Mouse (Mus musculus): ENCODE data around the gene Asb17. TPM values are rescaled to one million over a fixed set of nuclear protein-coding genes. Genes with fewer than 3 reads are reported as not detected.
"Not testable (repeated sequence)": the region's sequence is repeated elsewhere in the genome, so short reads cannot be mapped to it uniquely, and the experiment has no call there.

Asb17 gene
- polyA plus RNA-seq, 1 experiment from 2014 or later = not detected

- 92% methylated on average over 9 of the region's 9 CpGs for WGBS (ENCODE audit: missing documents)
- Histone ChIP-seq H3K79me2 (ENCODE audit: inconsistent target) (no peaks in the 10 kb centered on the region), H3K27ac (no peak overlapping the region), H3K36me3 (ENCODE audit: inconsistent target) (no peaks in the 10 kb centered on the region), H3K4me3 (ENCODE audit: inconsistent target) (no peak overlapping the region)
These were observed 24.6 kb upstream of the Asb17 start for GRCm38 (mm10) chr3:153819438-153819837.

- no peak overlapping the region for H3K4me3 ChIP-seq (ENCODE audit: inconsistent target)
- WGBS (ENCODE audit: missing documents) = 48% methylated on average over 11 of the region's 11 CpGs
- H3K79me2 ChIP-seq (ENCODE audit: inconsistent target) = no peaks in the 10 kb centered on the region
- no peaks in the 10 kb centered on the region for H3K36me3 ChIP-seq (ENCODE audit: inconsistent target)
- no peak overlapping the region for H3K27ac ChIP-seq
These were observed 20.1 kb upstream of the Asb17 start for GRCm38 (mm10) chr3:153823671-153824515.

GRCm38 (mm10) chr3:153825197-153825596 lies 18.8 kb upstream of the Asb17 start:
- no peaks in the 10 kb centered on the region for H3K79me2 ChIP-seq (ENCODE audit: inconsistent target)
- no peak overlapping the region for H3K4me3 ChIP-seq (ENCODE audit: inconsistent target)
- WGBS (ENCODE audit: missing documents) = 75% methylated on average over 8 of the region's 10 CpGs
- no peaks in the 10 kb centered on the region for H3K36me3 ChIP-seq (ENCODE audit: inconsistent target)
- no peak overlapping the region for H3K27ac ChIP-seq

- Histone ChIP-seq H3K27ac (no peak overlapping the region), H3K36me3 (ENCODE audit: inconsistent target) (no peaks in the 10 kb centered on the region), H3K79me2 (ENCODE audit: inconsistent target) (no peaks in the 10 kb centered on the region), H3K4me3 (ENCODE audit: inconsistent target) (no peak overlapping the region)
- 68% methylated on average over 6 of the region's 6 CpGs for WGBS (ENCODE audit: missing documents)
These were observed 17.4 kb upstream of the Asb17 start for GRCm38 (mm10) chr3:153826616-153827015.

- H3K4me3 ChIP-seq (ENCODE audit: inconsistent target); H3K27ac ChIP-seq; H3K79me2 ChIP-seq (ENCODE audit: inconsistent target); H3K36me3 ChIP-seq (ENCODE audit: inconsistent target): not testable (repeated sequence)
- 80% methylated on average over 3 of the region's 3 CpGs for WGBS (ENCODE audit: missing documents)
These were observed 14.2 kb upstream of the Asb17 start for GRCm38 (mm10) chr3:153829788-153830187.

- H3K27ac ChIP-seq = no peak overlapping the region
- H3K79me2 ChIP-seq (ENCODE audit: inconsistent target) = no peaks in the 10 kb centered on the region
- WGBS (ENCODE audit: missing documents) = 44% methylated on average over 11 of the region's 11 CpGs
- H3K4me3 ChIP-seq (ENCODE audit: inconsistent target) = no peak overlapping the region
- no peaks in the 10 kb centered on the region for H3K36me3 ChIP-seq (ENCODE audit: inconsistent target)
These were observed 12.8 kb upstream of the Asb17 start for GRCm38 (mm10) chr3:153831014-153831872.

GRCm38 (mm10) chr3:153831873-153832653 lies 11.9 kb upstream of the Asb17 start:
- Histone ChIP-seq H3K4me3 (ENCODE audit: inconsistent target) (no peak overlapping the region), H3K27ac (no peak overlapping the region)

GRCm38 (mm10) chr3:153832654-153832945 lies 11.4 kb upstream of the Asb17 start:
- Histone ChIP-seq H3K79me2 (ENCODE audit: inconsistent target) (no peaks in the 10 kb centered on the region), H3K27ac (no peak overlapping the region), H3K4me3 (ENCODE audit: inconsistent target) (no peak overlapping the region), H3K36me3 (ENCODE audit: inconsistent target) (no peaks in the 10 kb centered on the region)
- 92% methylated on average over 6 of the region's 6 CpGs for WGBS (ENCODE audit: missing documents)

More at GRCm38 (mm10) chr3:153831873-153832653, 11.9 kb upstream of the Asb17 start:
- 91% methylated on average over 4 of the region's 4 CpGs for WGBS (ENCODE audit: missing documents)
- no peaks in the 10 kb centered on the region for H3K36me3 ChIP-seq (ENCODE audit: inconsistent target)
- H3K79me2 ChIP-seq (ENCODE audit: inconsistent target) = no peaks in the 10 kb centered on the region

- Histone ChIP-seq H3K27ac (no peak overlapping the region), H3K36me3 (ENCODE audit: inconsistent target) (no peaks in the 10 kb centered on the region), H3K4me3 (ENCODE audit: inconsistent target) (no peak overlapping the region), H3K79me2 (ENCODE audit: inconsistent target) (no peaks in the 10 kb centered on the region)
- 89% methylated on average over 4 of the region's 4 CpGs for WGBS (ENCODE audit: missing documents)
These were observed 9.9 kb upstream of the Asb17 start for GRCm38 (mm10) chr3:153834071-153834470.

- WGBS (ENCODE audit: missing documents) = 67% methylated on average over 7 of the region's 7 CpGs
- Histone ChIP-seq H3K27ac (no peak overlapping the region), H3K4me3 (ENCODE audit: inconsistent target) (no peak overlapping the region), H3K36me3 (ENCODE audit: inconsistent target) (no peaks in the 10 kb centered on the region), H3K79me2 (ENCODE audit: inconsistent target) (no peaks in the 10 kb centered on the region)
These were observed 8.4 kb upstream of the Asb17 start for GRCm38 (mm10) chr3:153835455-153836086.

- WGBS (ENCODE audit: missing documents) = 90% methylated on average over 3 of the region's 3 CpGs
- no peak overlapping the region for H3K4me3 ChIP-seq (ENCODE audit: inconsistent target)
- H3K36me3 ChIP-seq (ENCODE audit: inconsistent target) = no peaks in the 10 kb centered on the region
- H3K27ac ChIP-seq = no peak overlapping the region
- no peaks in the 10 kb centered on the region for H3K79me2 ChIP-seq (ENCODE audit: inconsistent target)
These were observed 7.7 kb upstream of the Asb17 start for GRCm38 (mm10) chr3:153836316-153836715.

- no peak overlapping the region for H3K27ac ChIP-seq
- no peak overlapping the region for H3K4me3 ChIP-seq (ENCODE audit: inconsistent target)
- no peaks in the 10 kb centered on the region for H3K79me2 ChIP-seq (ENCODE audit: inconsistent target)
- H3K36me3 ChIP-seq (ENCODE audit: inconsistent target) = no peaks in the 10 kb centered on the region
- 20% methylated on average over 4 of the region's 4 CpGs for WGBS (ENCODE audit: missing documents)
These were observed 6.4 kb upstream of the Asb17 start for GRCm38 (mm10) chr3:153837593-153837992.

- no peak overlapping the region for H3K27ac ChIP-seq
- no peaks in the 10 kb centered on the region for H3K36me3 ChIP-seq (ENCODE audit: inconsistent target)
- WGBS (ENCODE audit: missing documents) = 98% methylated on average over 9 of the region's 9 CpGs
- H3K4me3 ChIP-seq (ENCODE audit: inconsistent target) = no peak overlapping the region
- H3K79me2 ChIP-seq (ENCODE audit: inconsistent target) = no peaks in the 10 kb centered on the region
These were observed 748 bp downstream of the Asb17 start for GRCm38 (mm10) chr3:153844757-153845156.

GRCm38 (mm10) chr3:153845500-153845899 lies 1.5 kb downstream of the Asb17 start:
- H3K4me3 ChIP-seq (ENCODE audit: inconsistent target) = no peak overlapping the region
- H3K79me2 ChIP-seq (ENCODE audit: inconsistent target) = no peaks in the 10 kb centered on the region
- 74% methylated on average over 2 of the region's 2 CpGs for WGBS (ENCODE audit: missing documents)
- no peaks in the 10 kb centered on the region for H3K36me3 ChIP-seq (ENCODE audit: inconsistent target)
- H3K27ac ChIP-seq = no peak overlapping the region

Measured in macrophage (primary cell).